Mouse (Mus musculus): Measurements from ENCODE around the gene Pex7.

Gene Pex7

DNA sequence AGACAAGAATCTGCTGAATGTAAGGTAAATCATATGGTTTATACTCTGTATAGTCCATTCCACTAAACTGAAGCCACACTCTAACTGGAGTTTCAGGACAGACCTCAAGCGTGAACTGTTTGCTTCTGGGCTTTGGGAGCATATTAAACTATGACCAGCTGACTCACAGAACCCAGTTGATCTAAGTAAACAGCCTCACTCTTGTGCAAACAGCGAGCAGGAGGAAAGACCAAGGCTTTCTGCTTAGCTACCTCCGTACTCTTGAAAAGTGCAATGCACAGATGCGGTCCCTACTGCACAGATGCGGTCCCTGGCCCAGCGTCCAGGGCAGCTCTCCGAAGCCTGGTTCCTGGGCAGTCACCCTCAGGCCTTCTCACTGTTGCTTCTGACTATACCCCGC lies 30.2 kb downstream of the Pex7 start:
- no peak for DNase-seq (ENCODE audit: low read depth, low spot score)

DNA sequence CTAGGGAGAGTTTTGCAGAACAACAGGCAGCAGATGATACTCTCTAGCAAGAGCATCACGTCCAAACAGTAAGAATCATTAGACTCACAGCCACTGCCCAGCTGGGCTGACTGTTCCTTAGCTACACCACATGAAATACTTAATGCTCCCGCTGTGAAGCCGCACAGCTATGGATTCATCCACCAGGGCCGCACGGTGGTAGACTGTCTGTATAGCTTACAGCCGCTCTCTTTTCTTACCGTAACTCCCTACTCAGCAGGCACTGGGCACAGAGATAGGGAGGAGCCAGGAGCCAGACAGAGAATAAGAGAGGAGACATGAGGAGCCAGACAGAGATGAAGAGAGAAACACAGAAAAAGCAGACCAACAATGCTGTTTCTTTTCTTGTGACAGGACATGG lies 30.8 kb downstream of the Pex7 start:
- DNase-seq (ENCODE audit: low read depth, low spot score) = no peak

DNA sequence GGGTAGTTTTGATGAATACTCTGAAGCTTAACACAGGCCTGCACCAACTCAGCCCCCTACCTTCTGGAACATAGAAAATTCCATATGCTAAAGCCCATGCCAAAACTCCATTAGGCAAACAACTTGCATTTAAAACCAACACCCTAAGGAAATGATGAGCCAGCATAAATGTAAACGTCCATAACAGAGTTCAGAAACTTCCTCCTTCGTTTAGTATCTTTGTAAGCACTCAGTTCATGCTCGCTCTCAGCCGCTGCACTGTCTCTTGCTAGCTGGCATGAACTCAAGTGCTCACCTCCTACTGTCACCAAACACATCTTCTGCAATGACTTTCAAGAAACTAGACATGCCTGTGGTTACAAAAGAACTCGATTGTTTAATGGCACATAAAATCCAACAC lies 32.1 kb downstream of the Pex7 start:
- DNase-seq (ENCODE audit: low read depth, low spot score) = no peak

DNA sequence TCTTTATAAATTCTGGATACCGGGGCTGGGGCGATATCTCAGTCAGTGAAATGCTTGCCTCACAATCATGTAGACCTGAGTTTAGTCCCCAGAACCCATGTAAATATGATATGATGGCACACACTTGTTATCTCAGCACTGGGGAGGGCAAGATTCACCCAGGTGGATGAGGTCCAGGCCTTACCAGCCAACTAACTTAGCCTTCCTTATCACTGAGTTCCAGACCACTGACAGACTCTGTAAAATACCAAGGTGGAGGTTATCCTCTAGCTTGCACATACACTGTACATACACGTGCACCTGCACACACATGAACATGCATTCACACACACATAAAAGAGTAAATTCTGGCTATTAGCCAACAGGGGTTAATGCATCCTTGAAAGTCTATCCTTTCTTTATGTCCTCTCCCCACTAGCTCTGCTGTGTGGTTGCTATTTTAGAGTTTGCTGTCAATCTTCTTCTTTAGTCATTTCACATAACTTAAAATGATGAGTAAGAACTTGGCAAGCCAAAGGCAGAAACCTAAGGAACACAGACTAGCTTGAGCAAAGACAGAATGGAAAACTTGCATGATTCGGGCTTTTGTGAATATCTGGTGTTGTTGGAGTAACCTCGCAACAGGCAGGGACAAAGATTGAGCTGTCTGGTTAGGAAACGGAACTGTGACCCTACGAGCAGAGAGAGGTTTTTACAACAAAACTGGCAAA lies 51.7 kb downstream of the Pex7 start:
- no peak for DNase-seq (ENCODE audit: low read depth, low spot score)

DNA sequence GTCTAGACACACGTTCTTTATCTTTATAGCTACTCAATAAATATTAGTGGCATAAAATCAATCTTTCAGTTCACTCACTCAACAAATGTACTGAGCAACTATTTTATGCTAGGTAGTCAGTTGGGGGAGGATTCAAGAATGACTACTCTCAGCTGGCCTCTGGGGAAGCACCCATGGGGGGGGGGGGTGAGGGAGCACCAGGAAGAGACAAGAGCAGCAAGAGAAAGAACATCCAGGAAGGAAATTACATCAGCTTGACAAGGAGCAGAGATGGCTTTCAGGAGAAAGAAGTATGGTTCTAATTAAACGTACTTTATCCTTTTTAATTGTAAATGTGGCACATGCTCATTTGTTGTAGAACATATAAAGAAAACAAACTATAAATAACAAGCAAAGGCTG lies 53.9 kb downstream of the Pex7 start:
- DNase-seq (ENCODE audit: low read depth, low spot score) = no peak

DNA sequence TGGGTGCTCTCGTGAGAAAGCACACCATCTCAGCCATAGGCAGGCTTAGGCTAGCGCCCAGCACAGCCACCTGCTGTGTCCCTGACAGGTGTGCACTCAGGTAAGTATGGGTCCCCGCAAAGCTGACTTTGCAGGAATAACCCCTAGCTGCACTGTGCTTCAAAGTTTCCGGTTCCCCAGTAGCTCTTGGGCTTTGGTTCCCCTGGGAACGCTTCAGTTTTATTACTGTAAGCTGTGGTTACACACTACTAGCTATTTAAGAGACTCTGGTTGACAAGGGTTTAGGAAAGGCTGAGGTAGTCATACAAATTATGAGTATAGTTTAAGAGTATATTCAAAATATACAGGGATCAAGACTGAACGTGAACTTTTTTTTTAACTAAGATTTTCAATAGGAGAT lies 54.7 kb downstream of the Pex7 start:
- no peak for DNase-seq (ENCODE audit: low read depth, low spot score)

DNA sequence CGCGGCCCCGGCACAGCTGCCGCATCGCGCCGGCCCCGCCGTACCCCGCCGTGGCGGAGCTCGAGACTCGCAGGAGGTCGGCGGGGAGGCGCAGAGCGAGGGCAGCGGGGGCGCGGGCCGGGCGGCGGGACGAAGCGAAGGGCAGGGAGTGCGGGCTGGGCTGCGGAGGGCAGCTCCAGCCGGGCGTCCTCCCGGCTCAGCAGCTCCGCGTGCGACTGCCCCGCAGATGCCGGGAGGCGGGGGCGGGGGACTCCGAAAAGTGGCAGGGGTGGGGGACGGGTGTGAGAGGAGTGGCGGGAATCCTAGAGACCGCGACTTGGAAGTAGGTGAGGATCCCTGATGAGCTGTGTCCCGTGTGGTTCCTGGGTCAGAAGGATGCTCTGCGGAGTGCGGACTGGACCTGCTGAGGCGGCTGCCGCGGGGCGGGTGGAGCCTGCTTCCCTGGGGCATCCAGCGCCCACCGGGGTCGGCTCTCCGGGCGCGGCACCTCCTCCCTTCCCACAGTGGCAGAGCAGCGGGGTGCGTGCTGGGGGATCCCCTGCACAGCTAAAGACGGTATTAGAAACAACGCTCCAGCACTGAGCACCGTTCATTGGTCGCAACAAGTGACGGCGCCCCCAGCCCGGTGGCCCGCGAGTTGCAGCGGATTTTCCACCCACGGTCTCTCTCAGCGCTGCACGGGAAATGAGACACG lies 56.3 kb downstream of the Pex7 start, which contains the start of gene Slc35d3:
TSS of gene Slc35d3 (minus strand) at position 462 of the 694 bp plus-strand sequence.
- DNase-seq (ENCODE audit: low read depth, low spot score) = no peak

DNA sequence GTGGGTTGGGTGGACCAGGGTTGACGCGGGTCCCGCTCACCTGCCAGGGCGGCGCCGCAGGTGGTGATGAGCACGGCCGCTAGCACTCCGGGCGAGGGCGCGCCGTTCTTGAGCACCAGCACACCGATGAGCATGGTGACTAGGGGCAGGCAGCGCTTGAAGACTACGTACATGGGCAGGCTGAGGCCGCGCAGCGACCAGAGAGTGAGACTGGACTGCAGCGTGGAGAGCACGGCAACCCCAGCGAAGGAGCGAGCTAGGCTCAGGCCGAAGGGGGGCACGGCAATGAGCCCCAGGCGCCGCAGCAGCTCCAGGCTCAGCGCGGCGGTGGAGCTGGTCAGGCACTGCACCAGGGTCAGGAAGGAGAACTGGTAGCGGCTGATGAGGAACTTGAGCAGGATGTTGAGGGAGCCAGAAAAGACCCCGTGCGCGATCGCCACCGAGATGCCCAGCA lies 56.9 kb downstream of the Pex7 start:
- DNase-seq (ENCODE audit: low read depth, low spot score) = no peak

DNA sequence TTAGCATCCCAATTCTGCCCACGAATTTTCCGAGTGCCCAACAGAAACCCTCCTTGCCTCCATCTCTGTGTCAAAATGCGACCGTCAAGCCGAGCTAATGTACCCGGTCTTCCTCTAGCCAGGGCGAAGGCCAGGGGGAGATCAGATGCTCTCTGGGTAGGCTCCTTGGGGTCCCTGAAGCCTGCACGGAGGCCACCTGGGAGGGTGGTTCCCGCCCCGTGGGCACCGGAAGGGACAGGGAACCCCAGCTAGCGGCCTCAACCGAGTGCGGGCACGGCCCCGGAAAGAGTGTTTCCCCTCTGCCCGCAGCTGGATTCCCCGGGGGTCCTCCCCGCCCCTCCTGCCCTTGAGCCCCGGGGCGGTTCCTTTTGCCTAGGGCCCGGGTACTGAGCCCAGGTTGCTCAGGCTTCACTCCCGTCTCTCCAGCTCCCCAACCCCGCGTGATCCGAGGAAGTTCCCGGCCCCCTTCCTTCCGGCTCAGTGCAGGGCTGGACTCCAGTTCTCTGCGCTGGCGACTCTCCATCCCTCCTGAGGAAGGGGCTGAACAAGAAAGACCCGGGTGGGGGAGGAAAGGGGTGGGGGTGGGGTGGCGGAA lies 57.6 kb downstream of the Pex7 start:
- DNase-seq (ENCODE audit: low read depth, low spot score) = no peak

DNA sequence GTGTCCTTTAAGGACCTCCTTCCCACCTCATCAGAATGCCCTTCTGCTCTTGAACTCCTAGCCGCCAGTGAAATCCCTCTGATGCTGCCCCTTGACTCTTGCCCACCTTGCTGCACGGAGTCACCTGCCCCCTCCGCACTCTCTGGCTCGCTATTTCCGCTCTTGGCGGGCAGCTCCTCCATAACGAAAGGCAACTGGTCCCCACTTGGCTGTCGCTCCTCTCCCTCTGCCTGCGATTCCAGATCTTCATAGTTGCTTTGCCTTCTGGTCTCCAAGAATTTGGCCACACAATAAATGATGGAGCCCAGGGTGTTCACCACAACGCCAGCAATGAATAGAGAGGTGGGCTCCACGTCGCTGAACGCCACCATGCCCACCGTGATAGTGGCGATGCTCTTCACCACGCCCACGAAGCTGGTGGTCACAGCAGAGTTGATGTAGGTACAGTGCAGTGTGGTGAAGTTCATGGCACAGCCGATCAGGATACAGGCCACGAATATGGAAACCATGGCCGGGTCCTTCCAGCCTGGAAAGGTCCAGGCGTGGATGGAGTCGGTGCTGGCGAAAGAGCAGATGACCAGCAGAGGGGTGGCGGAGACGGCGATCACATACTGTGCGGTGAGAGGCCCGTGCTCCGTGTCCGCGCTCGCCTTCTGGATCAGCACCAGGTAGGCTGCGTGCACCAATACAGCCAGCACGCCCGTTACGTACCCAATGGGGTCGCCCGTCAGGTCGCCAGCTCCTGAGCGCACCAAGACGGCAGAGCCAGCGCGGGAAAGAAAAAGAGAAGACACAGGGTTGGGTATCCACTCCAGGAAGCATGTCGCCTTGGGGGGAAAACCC lies 58.3 kb downstream of the Pex7 start:
- DNase-seq (ENCODE audit: low read depth, low spot score) = no peak

DNA sequence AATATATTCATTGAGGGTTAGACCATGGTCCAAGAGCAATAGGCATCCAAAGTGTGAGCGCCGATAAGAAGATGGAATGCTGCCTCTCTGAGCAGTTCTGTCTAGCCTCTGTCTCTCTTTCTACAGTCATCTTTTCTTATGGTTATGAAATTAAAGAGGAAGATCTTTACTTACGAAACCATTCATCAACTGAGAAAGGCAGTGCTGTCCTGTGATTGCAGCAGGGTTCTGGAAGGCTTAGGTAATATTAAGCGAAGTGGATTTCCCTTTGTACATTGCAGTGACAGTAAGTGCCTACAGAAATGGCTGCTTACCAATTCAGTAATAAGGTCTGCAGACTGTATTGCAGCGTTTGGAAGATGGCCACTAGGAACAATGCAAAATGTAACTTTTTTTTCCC lies 67.7 kb downstream of the Pex7 start:
- DNase-seq (ENCODE audit: low read depth, low spot score) = no peak

DNA sequence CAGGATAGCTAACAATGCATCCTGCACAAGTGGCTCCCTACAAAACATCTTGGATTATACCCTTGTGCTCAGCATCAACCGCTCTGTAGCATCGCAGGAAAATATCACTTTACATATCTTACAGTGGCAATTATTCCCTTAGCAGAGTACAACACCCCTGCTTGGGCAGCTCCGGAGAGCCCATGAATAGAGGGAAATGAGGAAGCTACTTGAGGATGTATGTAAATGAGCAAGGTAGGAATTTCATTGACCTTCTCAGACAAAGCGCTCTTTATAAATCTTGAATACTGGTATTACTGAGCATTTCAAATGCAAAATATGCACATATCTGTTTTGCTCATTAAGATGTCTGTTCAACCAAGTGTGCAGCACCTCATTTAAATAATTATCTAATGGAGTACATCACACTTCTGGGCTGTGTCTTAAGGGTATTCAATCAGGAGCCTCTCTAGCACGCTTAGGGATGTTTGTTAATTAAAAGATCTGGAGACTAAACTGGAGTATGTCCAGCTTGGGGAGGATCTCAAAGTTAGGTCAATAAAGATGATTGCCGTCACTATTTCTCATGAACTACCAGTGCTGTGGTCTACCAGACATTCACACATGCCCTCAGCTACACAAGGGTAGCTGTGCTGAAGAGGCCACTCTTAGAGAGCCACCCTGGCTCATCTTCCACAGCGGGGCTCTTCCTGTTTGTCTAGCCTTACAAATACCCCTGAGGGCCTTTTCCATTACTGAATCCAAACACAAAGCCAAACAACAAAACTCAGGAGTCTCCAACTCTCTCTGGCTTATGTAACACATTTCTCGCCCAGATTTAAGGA lies 71.4 kb downstream of the Pex7 start:
- DNase-seq (ENCODE audit: low read depth, low spot score) = no peak

DNA sequence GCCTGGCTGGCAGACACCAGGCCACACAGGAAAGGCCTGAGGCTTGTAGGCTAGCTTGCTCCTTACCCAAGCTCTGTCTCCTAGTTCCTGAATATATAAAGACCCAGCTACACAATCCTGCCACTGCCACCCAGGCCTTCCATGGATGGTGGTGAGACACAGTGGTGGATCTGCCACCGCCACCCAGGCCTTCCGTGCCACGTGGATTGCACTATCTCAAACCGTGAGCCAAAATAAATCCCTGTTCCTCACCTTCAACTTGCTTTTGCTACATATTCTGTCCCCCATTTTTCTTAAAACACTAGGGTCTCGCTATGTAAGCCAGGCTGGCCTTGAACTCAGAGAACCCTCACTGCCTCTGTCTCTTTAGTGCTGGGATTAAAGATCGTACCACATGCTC lies 73.3 kb downstream of the Pex7 start:
- no peak for DNase-seq (ENCODE audit: low read depth, low spot score)

DNA sequence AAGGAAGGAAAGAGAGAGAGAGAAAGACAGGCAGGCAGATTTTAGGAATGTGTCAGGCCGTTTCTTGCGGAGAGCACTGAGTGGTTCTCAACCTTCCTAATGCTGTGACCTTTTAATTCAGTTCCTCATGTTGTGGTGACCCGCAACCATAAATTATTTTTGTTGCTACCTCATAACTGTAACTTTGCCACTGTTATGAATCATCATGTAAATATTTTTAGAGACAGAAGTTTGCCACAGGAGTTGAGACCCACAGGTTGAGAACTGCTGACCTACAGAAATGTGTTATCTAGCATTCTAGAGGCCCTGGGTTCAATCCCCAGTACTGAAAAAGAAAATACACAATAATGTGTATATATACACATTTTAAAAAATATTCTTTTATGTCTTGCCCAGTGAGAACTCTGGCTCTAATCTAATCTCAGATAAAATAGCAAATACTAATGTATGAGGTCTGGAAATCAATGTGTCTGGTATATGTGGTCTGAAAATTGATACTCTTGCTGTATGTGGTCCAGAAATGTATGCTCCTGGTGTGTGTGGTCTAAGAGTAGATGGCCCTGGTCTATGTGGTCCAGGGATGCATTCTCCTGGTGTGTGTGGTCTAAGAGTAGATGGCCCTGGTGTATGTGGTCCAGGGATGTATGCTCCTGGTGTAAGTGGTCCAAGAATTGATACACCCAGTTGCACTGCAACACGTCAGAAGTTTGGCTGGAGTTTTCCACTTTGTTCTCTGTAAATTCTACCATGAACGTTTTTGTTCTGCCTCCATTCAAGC lies 76.2 kb downstream of the Pex7 start:
- DNase-seq (ENCODE audit: low read depth, low spot score) = no peak

DNA sequence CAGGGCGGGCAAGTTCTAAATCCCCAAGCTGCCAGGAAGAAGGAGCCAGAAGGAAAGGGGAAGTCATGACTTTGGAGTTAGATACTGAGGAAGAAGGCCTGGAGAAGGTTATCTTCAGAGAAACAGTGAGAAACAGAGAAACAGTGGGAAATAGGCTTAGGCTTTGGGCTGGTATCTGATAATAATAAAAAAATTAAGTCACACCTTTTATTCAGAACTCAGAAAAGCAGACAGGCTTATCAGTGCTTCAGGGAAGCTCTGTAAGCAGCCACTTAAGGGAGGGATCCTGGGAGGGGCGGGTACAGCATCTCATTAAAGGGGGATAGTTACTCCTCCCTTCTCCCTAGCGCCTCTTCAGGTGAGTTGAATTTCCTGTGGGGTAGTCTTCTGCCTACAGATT lies 86.5 kb downstream of the Pex7 start:
- no peak for DNase-seq (ENCODE audit: low read depth, low spot score)

DNA sequence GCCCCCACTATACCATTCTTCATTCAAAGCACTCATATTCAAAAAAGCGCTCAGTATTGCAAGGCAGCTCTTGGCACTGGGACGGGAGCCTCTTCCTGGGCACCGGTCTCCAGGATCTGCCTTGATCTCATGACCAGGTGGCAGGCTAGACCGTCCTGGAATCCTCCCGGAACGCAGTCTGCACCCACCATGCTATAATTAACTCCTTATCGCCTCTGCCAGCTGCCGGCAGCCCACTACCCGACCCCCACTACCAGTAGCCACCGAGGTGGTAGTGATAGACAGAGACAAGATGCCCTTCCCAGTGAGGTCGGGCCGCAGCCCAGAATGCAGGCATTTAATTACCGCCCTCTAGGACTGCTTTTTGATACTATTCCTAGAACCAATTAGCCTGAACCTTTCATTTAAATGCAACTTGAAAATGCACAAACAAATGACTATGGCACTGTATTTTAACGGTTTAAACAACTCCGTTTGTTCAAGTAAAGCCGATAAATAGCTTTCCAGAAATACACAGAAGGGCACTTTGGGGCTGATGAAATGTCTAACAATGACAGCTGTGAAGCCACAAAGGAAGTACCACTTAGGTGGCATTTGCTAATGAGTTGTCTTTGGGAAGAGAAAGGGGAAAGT lies 88.7 kb downstream of the Pex7 start:
- no peak for DNase-seq (ENCODE audit: low read depth, low spot score)

DNA sequence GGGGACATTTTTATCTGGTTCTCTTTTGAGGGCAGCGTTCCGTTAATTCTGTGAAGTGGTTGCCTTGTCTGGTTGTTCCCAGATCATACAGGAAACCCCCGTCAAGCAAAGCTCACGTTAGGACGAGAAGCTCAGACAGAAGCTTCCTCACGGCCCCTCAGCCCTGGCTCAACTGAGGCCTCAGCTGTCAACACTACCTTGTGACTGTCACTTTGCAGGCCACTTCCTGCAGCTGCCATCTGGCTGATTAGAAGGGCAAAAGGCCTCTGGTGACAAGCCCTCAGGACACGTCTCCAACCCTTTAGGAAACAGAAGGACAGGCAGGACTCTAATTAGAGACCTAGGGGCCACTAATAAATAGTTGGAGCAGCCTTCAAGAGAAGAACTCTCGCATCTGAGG lies 92.1 kb downstream of the Pex7 start:
- no peak for DNase-seq (ENCODE audit: low read depth, low spot score)

DNA sequence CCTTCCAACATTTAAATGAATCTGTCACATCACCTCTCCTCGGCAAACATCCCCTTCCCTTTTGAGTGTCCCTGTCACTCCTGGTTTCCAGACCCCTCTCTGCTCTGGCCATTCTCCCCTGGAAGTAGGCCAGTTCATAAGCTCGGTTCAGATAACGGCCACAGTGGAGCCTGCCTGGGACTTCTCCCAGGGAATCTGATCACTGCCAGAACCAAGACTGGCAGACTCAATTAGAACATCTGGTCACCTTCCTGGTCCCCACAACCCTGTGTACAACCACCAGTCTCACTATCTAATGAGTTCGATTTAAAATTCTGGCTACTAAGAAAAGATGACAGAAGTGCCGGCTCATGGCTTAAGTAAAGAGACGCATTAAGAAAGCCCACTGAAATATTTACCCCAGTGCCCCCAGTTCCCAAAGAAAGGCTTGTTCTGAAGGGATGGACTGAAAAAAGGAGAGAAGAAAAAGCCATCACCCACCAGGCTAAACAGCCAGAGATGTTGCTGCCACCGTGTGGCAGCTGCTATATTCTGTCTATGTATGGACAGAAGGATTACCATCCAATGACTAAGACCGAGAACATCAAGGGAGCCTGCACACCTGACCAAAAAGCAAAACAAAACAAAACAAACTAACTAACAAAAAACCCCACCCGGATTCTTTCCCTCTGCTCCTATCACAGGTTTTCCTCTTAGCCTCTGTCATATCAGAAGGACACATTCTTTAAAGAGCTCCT lies 95.9 kb downstream of the Pex7 start:
- DNase-seq (ENCODE audit: low read depth, low spot score) = no peak

DNA sequence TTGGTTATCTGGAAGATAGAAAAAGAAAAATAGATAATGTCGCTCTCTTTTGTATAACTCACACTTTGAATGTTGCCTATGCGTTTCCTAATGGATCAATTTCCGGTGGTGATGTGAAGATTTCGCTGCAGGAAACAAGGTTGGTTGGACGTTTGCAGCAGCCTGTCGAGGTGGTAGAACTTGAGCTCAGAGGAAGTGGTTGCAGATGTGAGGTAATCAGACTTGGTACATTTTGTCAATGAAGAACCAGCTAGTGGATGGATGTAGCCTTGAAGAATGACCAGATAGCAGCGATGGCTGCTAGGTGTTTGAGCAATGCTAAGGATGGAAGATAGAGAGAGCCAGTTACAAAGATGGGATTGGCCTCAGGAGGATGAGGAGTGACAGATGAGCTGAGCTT lies 102.7 kb downstream of the Pex7 start:
- DNase-seq (ENCODE audit: low read depth, low spot score) = no peak
